Mouse (Mus musculus): ENCODE measurements at regions not wholly inside any gene's neighbourhood (a gene's known extent, or its start where the extent isn't known, plus 50 kb on each side); places are given as distances from the start of the nearest gene placed in this dataset.
A peak's percentile ranks its signal among the peaks of the same experiment; 100 is the strongest.

DNA sequence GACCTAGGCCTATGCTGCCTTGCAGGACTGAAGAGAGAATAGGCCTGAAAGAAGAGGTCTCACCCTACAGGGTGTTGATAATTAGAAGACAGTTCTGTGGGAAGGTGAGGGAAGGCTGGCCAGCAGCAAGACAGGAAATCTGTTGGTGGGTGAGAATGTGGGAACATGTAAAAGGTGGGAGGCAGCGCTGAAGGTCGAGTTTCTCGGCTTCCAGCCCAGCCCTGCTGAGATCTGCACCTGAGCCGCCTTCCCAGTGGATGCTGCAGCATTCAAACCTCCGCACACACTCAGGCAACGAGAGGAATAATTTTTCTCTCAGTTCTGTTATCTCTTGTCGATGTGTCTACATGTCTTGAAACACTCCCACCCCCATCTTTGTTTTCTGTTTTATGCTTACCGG, 89.9 kb upstream of the Atp1b1 start:
- Histone ChIP-seq H3K4me1 (ENCODE audit: control insufficient read depth, insufficient read depth, low read length) (peaks cover 5% of the 10 kb centered on the region), H3K36me3 (ENCODE audit: control insufficient read depth, insufficient read depth, low read length, poor library complexity, severe bottlenecking) (no peaks in the 10 kb centered on the region), H3K4me3 (ENCODE audit: low read depth, low read length) (no peak overlapping the region), H3K9ac (ENCODE audit: low read depth, poor library complexity, severe bottlenecking) (no peak overlapping the region), H3K9me3 (replicated peaks; ENCODE audit: control insufficient read depth, insufficient read depth, low read length, poor library complexity, severe bottlenecking) (no peaks in the 10 kb centered on the region), H3K27ac (ENCODE audit: insufficient read depth, low read length) (no peak overlapping the region), H3K27me3 (ENCODE audit: control insufficient read depth, insufficient read depth, low read length, poor library complexity, severe bottlenecking) (no peaks in the 10 kb centered on the region)
- TF ChIP-seq EP300 (IDR thresholded peaks at IDR 0.05; ENCODE audit: insufficient read depth, low read depth, low read length) = no peak
- no peak for TF ChIP-seq CTCF (IDR thresholded peaks at IDR 0.05; ENCODE audit: low read depth, low read length)
- TF ChIP-seq POLR2A (IDR thresholded peaks at IDR 0.05; ENCODE audit: insufficient read depth, low read length) = no peak

DNA sequence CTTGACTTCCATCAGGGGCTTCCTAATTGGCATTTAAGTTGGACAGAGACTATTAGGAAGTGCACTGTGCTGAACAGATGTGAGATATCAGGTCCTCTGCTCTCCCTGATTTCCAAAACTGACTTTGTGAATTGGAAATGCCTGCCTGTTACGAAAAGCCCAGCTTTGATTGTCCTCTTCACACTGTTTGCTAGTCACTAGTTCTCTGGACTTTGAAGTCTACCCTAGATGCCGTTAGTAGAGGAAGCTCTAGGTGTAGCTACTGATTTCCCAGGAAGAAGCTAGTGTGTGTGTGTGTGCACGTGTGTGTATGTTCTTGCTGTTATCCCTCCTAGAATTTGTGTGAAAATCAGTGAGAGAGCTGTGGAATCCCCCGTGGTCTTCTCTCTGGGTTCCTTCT, 87.7 kb upstream of the Atp1b1 start:
- no peaks in the 10 kb centered on the region for H3K9me3 ChIP-seq (replicated peaks; ENCODE audit: control insufficient read depth, insufficient read depth, low read length, poor library complexity, severe bottlenecking)
- no peak overlapping the region for H3K4me3 ChIP-seq (ENCODE audit: low read depth, low read length)
- H3K4me1 ChIP-seq (ENCODE audit: control insufficient read depth, insufficient read depth, low read length) = peaks cover 2% of the 10 kb centered on the region
- no peak overlapping the region for H3K27ac ChIP-seq (ENCODE audit: insufficient read depth, low read length)
- no peaks in the 10 kb centered on the region for H3K27me3 ChIP-seq (ENCODE audit: control insufficient read depth, insufficient read depth, low read length, poor library complexity, severe bottlenecking)
- TF ChIP-seq POLR2A (IDR thresholded peaks at IDR 0.05; ENCODE audit: insufficient read depth, low read length) (no peak), CTCF (IDR thresholded peaks at IDR 0.05; ENCODE audit: low read depth, low read length) (no peak), EP300 (IDR thresholded peaks at IDR 0.05; ENCODE audit: insufficient read depth, low read depth, low read length) (no peak)
- H3K36me3 ChIP-seq (ENCODE audit: control insufficient read depth, insufficient read depth, low read length, poor library complexity, severe bottlenecking) = no peaks in the 10 kb centered on the region
- no peak overlapping the region for H3K9ac ChIP-seq (ENCODE audit: low read depth, poor library complexity, severe bottlenecking)

DNA sequence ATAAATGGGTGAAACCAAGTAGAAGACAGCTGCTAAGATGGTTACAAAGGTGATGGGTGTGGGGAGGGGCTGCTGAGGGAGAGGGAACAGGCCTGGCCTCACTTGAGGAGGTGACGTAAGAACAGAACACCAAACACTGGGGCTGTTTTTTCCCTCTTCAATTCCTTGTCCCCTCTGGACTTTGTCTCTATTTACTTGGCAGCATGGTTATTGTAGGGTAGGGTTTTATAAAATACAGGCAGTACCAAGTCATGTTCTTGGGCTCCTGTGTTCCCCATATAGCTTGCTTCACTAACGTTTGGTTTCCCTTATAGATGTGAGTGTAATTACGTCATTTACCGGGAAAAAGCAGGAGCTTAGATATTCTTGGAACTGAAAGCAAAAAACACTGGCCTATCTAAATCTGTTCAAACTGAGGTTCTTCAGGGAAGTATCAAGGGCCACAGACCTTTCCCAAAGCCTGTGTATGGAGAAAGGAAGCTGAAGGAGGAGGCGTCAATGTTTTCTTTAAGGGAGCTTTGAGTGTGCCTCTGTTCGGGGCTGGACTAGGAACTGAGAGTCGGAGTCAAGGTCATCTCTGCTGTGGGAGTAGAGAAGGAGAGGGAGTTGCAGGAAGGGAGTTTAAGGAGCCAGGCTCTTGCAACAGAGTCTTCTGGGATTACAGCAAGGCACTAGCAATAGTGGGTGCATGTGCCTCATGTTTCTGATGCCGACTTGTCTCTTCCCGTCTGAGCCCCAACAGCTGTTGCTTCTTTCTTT, 85.1 kb upstream of the Atp1b1 start:
- no peaks in the 10 kb centered on the region for H3K27me3 ChIP-seq (ENCODE audit: control insufficient read depth, insufficient read depth, low read length, poor library complexity, severe bottlenecking)
- no peaks in the 10 kb centered on the region for H3K36me3 ChIP-seq (ENCODE audit: control insufficient read depth, insufficient read depth, low read length, poor library complexity, severe bottlenecking)
- TF ChIP-seq POLR2A (IDR thresholded peaks at IDR 0.05; ENCODE audit: insufficient read depth, low read length) = no peak
- no peak for TF ChIP-seq EP300 (IDR thresholded peaks at IDR 0.05; ENCODE audit: insufficient read depth, low read depth, low read length)
- no peak for TF ChIP-seq CTCF (IDR thresholded peaks at IDR 0.05; ENCODE audit: low read depth, low read length)
- no peak overlapping the region for H3K9ac ChIP-seq (ENCODE audit: low read depth, poor library complexity, severe bottlenecking)
- H3K4me3 ChIP-seq (ENCODE audit: low read depth, low read length) = no peak overlapping the region
- no peaks in the 10 kb centered on the region for H3K9me3 ChIP-seq (replicated peaks; ENCODE audit: control insufficient read depth, insufficient read depth, low read length, poor library complexity, severe bottlenecking)
- H3K27ac ChIP-seq (ENCODE audit: insufficient read depth, low read length) = no peak overlapping the region
- peaks cover 4% of the 10 kb centered on the region for H3K4me1 ChIP-seq (ENCODE audit: control insufficient read depth, insufficient read depth, low read length)

DNA sequence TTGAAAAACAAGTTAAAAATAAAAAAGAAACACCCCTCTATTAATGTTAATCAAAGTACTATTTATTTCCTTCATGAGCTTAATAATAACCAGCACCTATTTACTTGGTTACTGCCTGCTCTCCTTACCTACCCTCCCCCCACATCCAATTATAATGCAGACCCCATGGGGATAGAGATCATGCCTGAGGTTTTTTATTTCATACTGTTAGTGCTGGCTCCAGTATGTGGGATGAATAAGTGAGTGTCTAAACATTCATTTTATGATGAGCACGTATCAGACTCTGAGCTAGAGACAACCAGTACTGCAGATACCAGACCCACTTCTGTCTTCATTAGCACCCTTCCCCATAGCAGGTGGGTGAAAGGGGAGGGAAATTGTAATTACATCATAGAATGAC, 83.6 kb upstream of the Atp1b1 start:
- H3K36me3 ChIP-seq (ENCODE audit: control insufficient read depth, insufficient read depth, low read length, poor library complexity, severe bottlenecking) = no peaks in the 10 kb centered on the region
- H3K9me3 ChIP-seq (replicated peaks; ENCODE audit: control insufficient read depth, insufficient read depth, low read length, poor library complexity, severe bottlenecking) = no peaks in the 10 kb centered on the region
- no peak for TF ChIP-seq POLR2A (IDR thresholded peaks at IDR 0.05; ENCODE audit: insufficient read depth, low read length)
- no peak for TF ChIP-seq EP300 (IDR thresholded peaks at IDR 0.05; ENCODE audit: insufficient read depth, low read depth, low read length)
- no peak for TF ChIP-seq CTCF (IDR thresholded peaks at IDR 0.05; ENCODE audit: low read depth, low read length)
- H3K9ac ChIP-seq (ENCODE audit: low read depth, poor library complexity, severe bottlenecking) = no peak overlapping the region
- H3K4me3 ChIP-seq (ENCODE audit: low read depth, low read length) = no peak overlapping the region
- H3K27ac ChIP-seq (ENCODE audit: insufficient read depth, low read length) = no peak overlapping the region
- no peaks in the 10 kb centered on the region for H3K27me3 ChIP-seq (ENCODE audit: control insufficient read depth, insufficient read depth, low read length, poor library complexity, severe bottlenecking)
- peaks cover 7% of the 10 kb centered on the region for H3K4me1 ChIP-seq (ENCODE audit: control insufficient read depth, insufficient read depth, low read length)

DNA sequence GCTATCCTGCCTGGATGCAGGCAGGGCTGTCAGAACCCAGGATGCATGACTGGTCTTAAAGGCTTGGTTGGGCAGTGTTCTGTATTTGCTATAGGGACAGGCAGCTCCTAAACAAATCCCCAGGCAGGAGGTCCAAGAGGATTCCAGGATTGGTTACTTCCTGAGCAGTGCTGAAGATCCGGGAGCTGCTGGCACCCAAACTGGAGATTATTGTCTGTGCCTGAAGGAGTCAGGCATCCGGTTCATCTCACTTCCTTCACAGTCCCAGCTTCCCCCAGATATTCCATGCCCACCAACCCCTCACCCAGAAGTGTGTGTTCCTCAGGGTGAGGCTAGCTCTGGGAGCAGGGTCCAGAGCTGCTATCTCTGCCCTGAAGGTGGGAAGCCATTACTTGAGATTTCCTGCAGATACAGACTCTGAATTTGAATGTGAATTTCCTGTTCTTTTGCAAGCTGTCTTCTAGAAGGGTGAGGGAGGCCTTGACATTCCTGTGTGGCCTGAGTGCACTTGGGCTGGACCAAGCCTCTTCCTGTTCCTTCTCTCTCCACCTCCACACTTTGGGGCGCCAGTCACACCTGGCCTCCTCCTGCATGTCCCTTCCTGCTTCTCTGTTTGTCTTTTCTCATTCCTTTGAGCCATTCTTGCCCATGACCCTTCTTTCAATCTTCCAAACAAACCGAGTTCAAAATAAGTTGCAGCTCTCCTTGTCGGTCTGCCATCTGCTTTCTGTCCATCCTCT, 80.3 kb upstream of the Atp1b1 start:
- Histone ChIP-seq H3K27me3 (ENCODE audit: control insufficient read depth, insufficient read depth, low read length, poor library complexity, severe bottlenecking) (no peaks in the 10 kb centered on the region), H3K4me1 (ENCODE audit: control insufficient read depth, insufficient read depth, low read length) (peaks cover 7% of the 10 kb centered on the region), H3K9me3 (replicated peaks; ENCODE audit: control insufficient read depth, insufficient read depth, low read length, poor library complexity, severe bottlenecking) (no peaks in the 10 kb centered on the region), H3K9ac (ENCODE audit: low read depth, poor library complexity, severe bottlenecking) (no peak overlapping the region), H3K27ac (ENCODE audit: insufficient read depth, low read length) (no peak overlapping the region), H3K36me3 (ENCODE audit: control insufficient read depth, insufficient read depth, low read length, poor library complexity, severe bottlenecking) (no peaks in the 10 kb centered on the region), H3K4me3 (ENCODE audit: low read depth, low read length) (no peak overlapping the region)
- TF ChIP-seq CTCF (IDR thresholded peaks at IDR 0.05; ENCODE audit: low read depth, low read length) (no peak), EP300 (IDR thresholded peaks at IDR 0.05; ENCODE audit: insufficient read depth, low read depth, low read length) (0 out of 2 replicates have a peak, but pooled peaks have one; percentile 25), POLR2A (IDR thresholded peaks at IDR 0.05; ENCODE audit: insufficient read depth, low read length) (no peak)

Measured in ES-Bruce4 (cell line).